Mouse (Mus musculus) liver, embryonic 14.5 days (tissue): Measurements from ENCODE around the gene Pisd. TPM values are rescaled to one million over a fixed set of nuclear protein-coding genes. Genes with fewer than 3 reads are reported as not detected.
"Not testable (repeated sequence)": the region's sequence is repeated elsewhere in the genome, so short reads cannot be mapped to it uniquely, and the experiment has no call there.

ENCODE experiments used
- ATAC-seq: fragments of 200-750 bp; cut with Nextera tagmentation; 2 replicates; pipeline ENCODE4 v1.8.0; 2017; ENCODE audit warnings: moderate number of reproducible peaks, mild to moderate bottlenecking, moderate library complexity; ENCODE audit not compliant: insufficient read depth
- DNase-seq, 3 experiments: peaks; one replicate each; pipeline ENCODE4 v3.0.0-alpha.2; 2012 to 2013; ENCODE audit warnings: low read depth in 3 of 3, low spot score in 3 of 3
- H3K27ac ChIP-seq: fragments of 300-500 bp; sonication (generic); 2 replicates; pipeline ENCODE4 v1.5.1; 2014; ENCODE audit warnings: moderate library complexity, mild to moderate bottlenecking, control low read depth, inconsistent platforms
- H3K27me3 ChIP-seq: fragments of 300-500 bp; sonication (generic); 2 replicates; pipeline ENCODE4 v1.6.1; 2014; ENCODE audit warnings: mild to moderate bottlenecking, low read length, moderate library complexity; ENCODE audit not compliant: control insufficient read depth, insufficient read depth
- H3K36me3 ChIP-seq: fragments of 300-500 bp; sonication (generic); replicated peaks from 2 replicates; pipeline ENCODE4 v1.6.1; 2014; ENCODE audit warnings: low read depth; ENCODE audit not compliant: control insufficient read depth, insufficient read depth
- H3K4me1 ChIP-seq, 2 experiments: fragments of 200-500 bp in 1 of 2; fragments of 300-500 bp in 1 of 2; sonication (generic) in 1 of 2; replicated peaks; 2 replicates each; pipeline ENCODE4 v1.6.1; 2012 to 2014; ENCODE audit warnings: antibody characterized with exemption in 1 of 2, inconsistent platforms in 1 of 2, low read length in 1 of 2; ENCODE audit not compliant: control insufficient read depth in 2 of 2, insufficient read depth in 2 of 2
- H3K4me2 ChIP-seq: fragments of 300-500 bp; sonication (generic); 2 replicates; pipeline ENCODE4 v1.6.1; 2014; ENCODE audit warnings: low read depth, mild to moderate bottlenecking, control low read depth, moderate library complexity
- H3K4me3 ChIP-seq, 2 experiments: fragments of 200-500 bp in 1 of 2; fragments of 300-500 bp in 1 of 2; sonication (generic) in 1 of 2; 2 replicates each; pipeline ENCODE4 v1.5.1; 2012 to 2014; ENCODE audit warnings: low read depth in 2 of 2, low read length in 2 of 2, mild to moderate bottlenecking in 2 of 2, control low read depth in 1 of 2, inconsistent platforms in 1 of 2, moderate library complexity in 1 of 2; ENCODE audit not compliant: insufficient read depth in 1 of 2
- H3K9ac ChIP-seq: fragments of 300-500 bp; sonication (generic); replicated peaks from 2 replicates; pipeline ENCODE4 v1.6.1; 2014; ENCODE audit warnings: mild to moderate bottlenecking, control low read depth, moderate library complexity
- H3K9me3 ChIP-seq: fragments of 300-500 bp; sonication (generic); 2 replicates; pipeline ENCODE4 v1.6.1; 2016; ENCODE audit warnings: low read length, mixed read lengths; ENCODE audit not compliant: control insufficient read depth
- CTCF ChIP-seq: IDR thresholded peaks from 2 replicates; pipeline ENCODE4 v1.5.1; 2016; ENCODE audit warnings: antibody characterized with exemption, low read depth, control low read depth
- EP300 ChIP-seq: IDR thresholded peaks from 2 replicates; pipeline ENCODE4 v1.6.1; 2016; ENCODE audit warnings: antibody characterized with exemption, low read depth
- WGBS: fragments of 180-500 bp; shearing (Covaris S2); extraction: QIAGEN DNeasy Blood & Tissue Kit; methylation state at CpG from one replicate; pipeline ENCODE4 v1.1.7; 2014; ENCODE audit not compliant: insufficient replicate concordance; 5-methylcytosine and 5-hydroxymethylcytosine counted together
- polyA plus RNA-seq, 2 experiments: library from polyadenylated mRNA; depleted of rRNA in 1 of 2; stranded (reverse) in 1 of 2; unstranded in 1 of 2; fragments of >200 nt; fragmentation: Nextera tagmentation in 1 of 2; extraction: Ambion mirVana in 1 of 2; gene quantifications; 2 replicates each; pipeline versions ENCODE4 v1.2.1 to v1.2.3; 2012 to 2014

The Pisd gene
- polyA plus RNA-seq, 2 experiments, result 21.7 to 29.0 TPM

DNA sequence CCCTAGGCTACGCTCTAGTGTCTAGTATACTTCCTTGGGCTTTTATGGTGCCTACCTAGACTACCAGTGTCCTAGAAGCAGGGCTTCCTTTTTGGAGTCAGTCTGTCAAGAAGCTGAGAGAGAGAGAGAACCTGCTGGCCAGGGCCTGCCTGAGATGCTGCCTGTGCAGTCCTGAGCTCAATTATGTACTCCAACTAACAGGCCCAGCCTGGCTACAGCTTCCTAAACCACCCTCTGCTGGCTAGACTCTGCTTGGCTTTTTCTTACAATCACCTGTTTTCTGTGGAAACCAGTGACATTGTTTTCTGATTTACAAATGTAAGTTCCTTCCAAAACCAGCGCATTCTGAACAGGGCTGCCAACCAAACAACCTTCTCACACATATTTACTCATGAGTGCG lies 45.3 kb downstream of the Pisd start:
- WGBS, result 70% methylated on average over 3 of the region's 3 CpGs
- H3K9me3 ChIP-seq, result no peaks in the 10 kb centered on the region

DNA sequence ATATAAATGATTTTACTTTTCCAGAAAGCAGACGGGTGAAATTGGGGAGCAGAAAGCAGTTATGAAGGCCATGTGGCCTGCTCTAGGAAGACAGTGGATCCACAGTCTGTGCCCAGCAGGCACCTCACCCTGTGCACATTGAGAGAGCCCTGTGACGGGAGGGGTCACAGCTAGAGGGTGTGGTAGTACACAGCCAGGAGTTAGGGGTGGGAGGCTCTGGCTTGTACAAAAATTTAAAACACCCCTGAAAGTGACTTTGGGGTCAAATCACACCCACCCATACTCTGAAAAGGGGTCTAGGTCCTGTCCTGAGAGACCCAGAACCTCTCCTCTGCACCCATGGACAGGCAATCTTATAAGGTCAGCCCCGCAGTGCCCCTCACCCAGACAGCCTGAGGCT lies 48.7 kb downstream of the Pisd start:
- ATAC-seq, result peak; percentile 32; the same call in 1 of the 2 replicates
- not testable (repeated sequence) for H3K4me1 ChIP-seq, H3K9me3 ChIP-seq, H3K9ac ChIP-seq, H3K27ac ChIP-seq, DNase-seq, H3K36me3 ChIP-seq, H3K4me2 ChIP-seq, H3K4me3 ChIP-seq, H3K27me3 ChIP-seq
- 71% methylated on average over 3 of the region's 3 CpGs for WGBS

More for the DNA sequence above, 45.3 kb downstream of the Pisd start:
- H3K4me2 ChIP-seq, result no peak overlapping the region
- no peak overlapping the region for H3K27ac ChIP-seq
- no peak for ATAC-seq
- H3K9ac ChIP-seq, result no peak overlapping the region
- no peak overlapping the region for H3K4me3 ChIP-seq
- peaks cover 0 to 7% of the 10 kb centered on the region in 2 experiments; a peak in 1 of 4 replicates for H3K4me1 ChIP-seq
- H3K27me3 ChIP-seq, result no peaks in the 10 kb centered on the region
- DNase-seq, result no peak
- TF ChIP-seq CTCF, result no peak
- no peak for TF ChIP-seq EP300
- H3K36me3 ChIP-seq, result no peaks in the 10 kb centered on the region

- no peak for ATAC-seq
- H3K4me1 ChIP-seq, result no peaks in the 10 kb centered on the region
- H3K27me3 ChIP-seq, result no peaks in the 10 kb centered on the region
- H3K36me3 ChIP-seq, result no peaks in the 10 kb centered on the region
- no peak for DNase-seq
- H3K9ac ChIP-seq, result no peak overlapping the region
- 71% methylated on average over 6 of the region's 6 CpGs for WGBS
- no peak overlapping the region for H3K4me3 ChIP-seq
- H3K27ac ChIP-seq, result no peak overlapping the region
- TF ChIP-seq CTCF (no peak), EP300 (no peak)
- H3K9me3 ChIP-seq, result no peaks in the 10 kb centered on the region
- no peak overlapping the region for H3K4me2 ChIP-seq
Observed at GRCm38 (mm10) chr5:32735779-32736178, 49.7 kb downstream of the Pisd start.

- WGBS, result 83% methylated on average over 6 of the region's 6 CpGs
Observed at GRCm38 (mm10) chr5:32733892-32734291, 51.6 kb downstream of the Pisd start.

GRCm38 (mm10) chr5:32728851-32729250 lies 56.6 kb downstream of the Pisd start:
- TF ChIP-seq CTCF (no peak), EP300 (no peak)
- H3K9ac ChIP-seq, result no peak overlapping the region
- H3K4me1 ChIP-seq, result peaks cover 0 to 9% of the 10 kb centered on the region in 2 experiments; a peak in 2 of 4 replicates
- H3K36me3 ChIP-seq, result no peaks in the 10 kb centered on the region
- no peaks in the 10 kb centered on the region for H3K9me3 ChIP-seq
- no peak overlapping the region for H3K4me2 ChIP-seq
- WGBS, result 72% methylated on average over 8 of the region's 8 CpGs
- DNase-seq (no peak), ATAC-seq (no peak)
- no peak overlapping the region for H3K27ac ChIP-seq
- H3K27me3 ChIP-seq, result no peaks in the 10 kb centered on the region
- H3K4me3 ChIP-seq, result no peak overlapping the region

More at GRCm38 (mm10) chr5:32733892-32734291, 51.6 kb downstream of the Pisd start:
- not testable (repeated sequence) for H3K36me3 ChIP-seq, DNase-seq, H3K4me1 ChIP-seq, H3K9me3 ChIP-seq, H3K9ac ChIP-seq, H3K4me2 ChIP-seq, H3K4me3 ChIP-seq, H3K27me3 ChIP-seq, H3K27ac ChIP-seq
- ATAC-seq, result 0 out of 2 replicates have a peak, but pooled peaks have one; percentile 35
